Mouse (Mus musculus) forebrain, embryonic 11.5 days (tissue): ENCODE measurements around the gene Sbf2. TPM values are rescaled to one million over a fixed set of nuclear protein-coding genes. Genes with fewer than 3 reads are reported as not detected.
"Not testable (repeated sequence)": the region's sequence is repeated elsewhere in the genome, so short reads cannot be mapped to it uniquely, and the experiment has no call there.

Experiments used
- ATAC-seq: fragments of 200-750 bp; cut with Nextera tagmentation; replicated peaks from 2 replicates; pipeline ENCODE4 v1.8.0; 2017; ENCODE audit warnings: moderate TSS enrichment; ENCODE audit not compliant: low FRiP score
- DNase-seq: peaks from one replicate; pipeline ENCODE4 v3.0.0-alpha.2; 2017; ENCODE audit warnings: low spot score
- H3K27ac ChIP-seq: fragments of 300-500 bp; sonication (generic); 2 replicates; pipeline ENCODE4 v1.5.1; 2014; ENCODE audit warnings: low read depth, low read length
- H3K27me3 ChIP-seq: fragments of 300-500 bp; sonication (generic); 2 replicates; pipeline ENCODE4 v1.6.1; 2014; ENCODE audit warnings: mild to moderate bottlenecking, low read length, mixed read lengths; ENCODE audit not compliant: control insufficient read depth, insufficient read depth
- H3K36me3 ChIP-seq: fragments of 300-500 bp; sonication (generic); 2 replicates; pipeline ENCODE4 v1.6.1; 2014; ENCODE audit warnings: mild to moderate bottlenecking, low read length, moderate library complexity, mixed read lengths; ENCODE audit not compliant: control insufficient read depth, insufficient read depth
- H3K4me1 ChIP-seq: fragments of 300-500 bp; sonication (generic); replicated peaks from 2 replicates; pipeline ENCODE4 v1.6.1; 2014; ENCODE audit warnings: low read length, mixed read lengths; ENCODE audit not compliant: control insufficient read depth, insufficient read depth
- H3K4me2 ChIP-seq: fragments of 300-500 bp; sonication (generic); 2 replicates; pipeline ENCODE4 v1.6.1; 2014; ENCODE audit warnings: low read depth, mild to moderate bottlenecking, low read length, moderate library complexity, mixed read lengths; ENCODE audit not compliant: severe bottlenecking
- H3K4me3 ChIP-seq: fragments of 300-500 bp; sonication (generic); 2 replicates; pipeline ENCODE4 v1.5.1; 2014; ENCODE audit warnings: low read depth, low read length
- H3K9ac ChIP-seq: fragments of 300-500 bp; sonication (generic); 2 replicates; pipeline ENCODE4 v1.6.1; 2014; ENCODE audit warnings: low read length
- H3K9me3 ChIP-seq: fragments of 300-500 bp; sonication (generic); 2 replicates; pipeline ENCODE4 v1.6.1; 2016; ENCODE audit warnings: low read length, mixed read lengths; ENCODE audit not compliant: control insufficient read depth
- WGBS: fragments of 180-500 bp; shearing (Covaris S2); extraction: QIAGEN DNeasy Blood & Tissue Kit; methylation state at CpG from one replicate; pipeline ENCODE4 v1.1.7; 2014; 5-methylcytosine and 5-hydroxymethylcytosine counted together
- polyA plus RNA-seq: library from polyadenylated mRNA; unstranded; fragments of >200 nt; fragmentation: Nextera tagmentation; extraction: Ambion mirVana; gene quantifications from 2 replicates; pipeline ENCODE4 v1.2.1, GENCODE M21; 2014

Gene Sbf2
- polyA plus RNA-seq, 1 experiment from 2014 or later = 45.1 TPM

DNA sequence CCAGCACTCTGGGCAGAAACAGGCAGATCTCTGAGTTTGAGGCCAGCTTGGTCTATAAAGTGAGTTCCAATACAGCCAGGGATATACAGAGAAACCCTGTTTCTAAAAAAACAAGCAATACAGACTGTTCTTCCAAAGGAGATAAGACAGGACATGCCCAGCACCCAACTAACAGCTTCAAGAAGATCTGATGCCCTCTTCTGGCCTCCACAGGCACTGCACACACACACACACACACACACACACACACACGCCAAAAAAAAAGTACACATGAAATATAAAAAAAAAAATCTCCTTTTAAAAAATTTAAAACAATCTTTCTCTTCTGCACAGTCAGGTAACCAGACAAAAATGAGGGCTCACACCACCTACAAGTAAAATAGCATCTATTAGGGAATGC, 7.8 kb downstream of the Sbf2 start:
- Histone ChIP-seq H3K9ac (no peak overlapping the region), H3K27me3 (no peaks in the 10 kb centered on the region), H3K4me3 (no peak overlapping the region), H3K4me1 (no peaks in the 10 kb centered on the region), H3K36me3 (no peaks in the 10 kb centered on the region), H3K4me2 (no peak overlapping the region), H3K9me3 (no peaks in the 10 kb centered on the region), H3K27ac (no peak overlapping the region)
- ATAC-seq (no peak), DNase-seq (no peak)
- 93% methylated on average over 1 of the region's 1 CpGs for WGBS

DNA sequence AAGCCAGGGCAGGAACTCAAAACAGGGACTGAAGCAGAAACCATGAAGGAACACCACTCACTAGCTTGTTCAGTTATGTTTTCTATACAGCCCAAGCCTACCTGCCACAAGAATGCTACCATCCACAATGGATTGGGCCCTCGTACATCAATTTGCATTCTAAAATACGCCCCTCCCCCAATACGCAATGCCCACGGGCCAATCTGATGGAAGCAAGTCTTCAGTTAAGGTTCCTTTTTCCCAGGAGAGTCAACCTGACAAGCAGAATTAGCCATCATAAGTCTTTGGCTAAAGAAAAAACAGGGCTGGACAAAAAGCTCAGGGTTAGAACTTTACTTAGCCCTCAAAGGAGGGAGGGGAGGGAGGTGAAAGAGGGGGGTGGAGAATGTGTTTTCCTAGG, 9.2 kb downstream of the Sbf2 start:
- no peaks in the 10 kb centered on the region for H3K36me3 ChIP-seq
- no peak for DNase-seq
- H3K9ac ChIP-seq = no peak overlapping the region
- no peak overlapping the region for H3K27ac ChIP-seq
- no peaks in the 10 kb centered on the region for H3K4me1 ChIP-seq
- H3K4me3 ChIP-seq = no peak overlapping the region
- no peaks in the 10 kb centered on the region for H3K9me3 ChIP-seq
- no peak overlapping the region for H3K4me2 ChIP-seq
- H3K27me3 ChIP-seq = no peaks in the 10 kb centered on the region
- ATAC-seq = no peak
- 85% methylated on average over 4 of the region's 4 CpGs for WGBS

- 97% methylated on average over 1 of the region's 1 CpGs for WGBS
- H3K36me3 ChIP-seq = no peaks in the 10 kb centered on the region; the same call in 1 of the 2 replicates
- no peak for DNase-seq
- H3K4me3 ChIP-seq = no peak overlapping the region
- H3K27ac ChIP-seq = no peak overlapping the region
- no peaks in the 10 kb centered on the region for H3K9me3 ChIP-seq
- no peaks in the 10 kb centered on the region for H3K4me1 ChIP-seq
- no peaks in the 10 kb centered on the region for H3K27me3 ChIP-seq
- ATAC-seq = no peak
- H3K9ac ChIP-seq = no peak overlapping the region
- H3K4me2 ChIP-seq = no peak overlapping the region
These were observed 17.6 kb downstream of the Sbf2 start for GRCm38 (mm10) chr7:110597141-110597540.

DNA sequence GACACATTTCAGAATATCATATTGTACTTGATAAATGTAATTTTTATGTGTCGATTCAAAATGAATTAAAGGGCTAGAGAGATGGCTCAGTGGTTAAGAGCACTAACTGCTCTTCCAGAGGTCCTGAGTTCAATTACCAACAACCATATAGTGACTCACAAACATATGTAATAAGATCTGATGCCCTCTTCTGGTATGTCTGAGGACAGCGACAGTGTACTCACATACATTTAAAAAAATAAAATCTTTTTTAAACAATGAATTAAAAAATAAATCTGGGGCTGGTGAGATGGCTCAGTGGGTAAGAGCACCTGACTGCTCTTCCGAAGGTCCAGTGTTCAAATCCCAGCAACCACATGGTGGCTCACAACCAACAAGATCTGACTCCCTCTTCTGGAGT, 20.7 kb downstream of the Sbf2 start:
- not testable (repeated sequence) for DNase-seq, H3K4me3 ChIP-seq
- 90% methylated on average over 3 of the region's 3 CpGs for WGBS

DNA sequence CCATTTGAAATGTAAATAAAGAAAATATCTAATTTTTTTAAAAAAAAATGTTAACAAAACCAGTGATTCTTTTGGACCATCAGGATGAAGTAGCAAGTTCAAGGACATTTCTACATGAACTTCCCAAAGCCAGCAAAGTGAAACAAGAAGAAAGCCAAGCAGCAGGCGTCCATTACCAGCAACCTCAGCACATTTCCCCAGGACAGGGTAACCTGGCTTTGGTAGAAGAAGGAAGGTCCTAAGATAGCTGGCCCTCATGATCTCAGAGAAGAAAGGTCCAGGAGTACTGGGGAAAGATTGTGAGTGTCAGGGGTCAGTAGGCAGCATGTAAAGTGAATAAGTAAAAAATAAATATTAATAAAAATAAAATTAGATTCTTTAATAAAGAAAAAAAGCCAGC, 27.0 kb downstream of the Sbf2 start:
- no peak overlapping the region for H3K4me2 ChIP-seq
- H3K4me1 ChIP-seq = no peaks in the 10 kb centered on the region
- ATAC-seq (no peak), DNase-seq (no peak)
- no peaks in the 10 kb centered on the region for H3K9me3 ChIP-seq
- H3K27ac ChIP-seq = no peak overlapping the region
- H3K36me3 ChIP-seq = no peaks in the 10 kb centered on the region
- no peak overlapping the region for H3K4me3 ChIP-seq
- 85% methylated on average over 1 of the region's 1 CpGs for WGBS
- H3K9ac ChIP-seq = no peak overlapping the region
- H3K27me3 ChIP-seq = no peaks in the 10 kb centered on the region

More for the DNA sequence above, 20.7 kb downstream of the Sbf2 start:
- H3K9ac ChIP-seq, H3K4me1 ChIP-seq, H3K9me3 ChIP-seq, H3K27me3 ChIP-seq, H3K4me2 ChIP-seq, ATAC-seq, H3K36me3 ChIP-seq, H3K27ac ChIP-seq: not testable (repeated sequence)

DNA sequence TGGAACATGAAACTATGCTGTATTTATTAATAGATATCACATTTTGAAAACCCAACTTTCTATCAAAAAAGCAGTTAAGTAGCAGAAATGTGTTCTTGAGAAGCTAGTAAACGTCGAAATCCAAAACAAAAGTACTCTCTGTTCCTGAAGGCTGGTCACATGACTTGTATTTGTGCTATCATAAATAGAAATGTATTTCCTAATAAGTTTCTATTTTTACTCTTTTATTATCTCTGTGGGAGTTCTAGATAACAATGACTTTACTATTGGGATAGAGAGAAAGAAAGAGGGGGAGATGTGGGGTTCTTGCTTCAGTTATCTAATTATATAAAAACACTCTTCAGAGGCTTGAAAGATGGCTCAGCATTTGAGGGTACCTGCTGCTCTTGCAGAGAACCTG, 29.5 kb downstream of the Sbf2 start:
- ATAC-seq (no peak), DNase-seq (no peak)
- no peak overlapping the region for H3K4me2 ChIP-seq
- no peaks in the 10 kb centered on the region for H3K36me3 ChIP-seq
- H3K27ac ChIP-seq = no peak overlapping the region
- H3K9me3 ChIP-seq = no peaks in the 10 kb centered on the region
- no peaks in the 10 kb centered on the region for H3K4me1 ChIP-seq
- no peak overlapping the region for H3K4me3 ChIP-seq
- 89% methylated on average over 2 of the region's 2 CpGs for WGBS
- no peaks in the 10 kb centered on the region for H3K27me3 ChIP-seq
- H3K9ac ChIP-seq = no peak overlapping the region

DNA sequence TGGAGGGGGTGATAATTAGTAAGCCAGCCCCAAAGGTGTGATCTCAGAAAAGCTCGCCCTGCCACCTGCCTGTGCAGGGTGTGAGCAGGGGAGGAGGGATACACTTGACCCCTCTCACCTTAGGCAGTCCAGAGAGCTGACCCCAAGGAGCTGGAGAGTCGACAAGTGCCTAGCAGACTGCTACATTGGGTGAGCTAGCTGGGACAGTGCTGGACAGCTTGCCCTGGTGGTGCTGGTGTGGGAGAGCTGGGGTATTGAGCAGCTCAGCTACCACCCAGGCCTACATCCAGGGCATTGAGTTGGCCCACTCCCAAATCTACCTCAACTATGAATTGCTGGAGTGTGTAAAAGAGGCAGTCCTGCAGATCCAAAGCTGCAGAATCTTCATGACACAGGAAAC, 30.6 kb downstream of the Sbf2 start:
- Histone ChIP-seq H3K9me3 (no peaks in the 10 kb centered on the region), H3K27ac (no peak overlapping the region), H3K36me3 (no peaks in the 10 kb centered on the region), H3K4me1 (no peaks in the 10 kb centered on the region), H3K9ac (no peak overlapping the region), H3K4me3 (no peak overlapping the region), H3K4me2 (no peak overlapping the region), H3K27me3 (no peaks in the 10 kb centered on the region)
- 70% methylated on average over 2 of the region's 2 CpGs for WGBS
- ATAC-seq = no peak
- no peak for DNase-seq

- H3K27ac ChIP-seq = no peak overlapping the region
- no peak for ATAC-seq
These were observed 31.0 kb downstream of the Sbf2 start for GRCm38 (mm10) chr7:110583705-110584104.

DNA sequence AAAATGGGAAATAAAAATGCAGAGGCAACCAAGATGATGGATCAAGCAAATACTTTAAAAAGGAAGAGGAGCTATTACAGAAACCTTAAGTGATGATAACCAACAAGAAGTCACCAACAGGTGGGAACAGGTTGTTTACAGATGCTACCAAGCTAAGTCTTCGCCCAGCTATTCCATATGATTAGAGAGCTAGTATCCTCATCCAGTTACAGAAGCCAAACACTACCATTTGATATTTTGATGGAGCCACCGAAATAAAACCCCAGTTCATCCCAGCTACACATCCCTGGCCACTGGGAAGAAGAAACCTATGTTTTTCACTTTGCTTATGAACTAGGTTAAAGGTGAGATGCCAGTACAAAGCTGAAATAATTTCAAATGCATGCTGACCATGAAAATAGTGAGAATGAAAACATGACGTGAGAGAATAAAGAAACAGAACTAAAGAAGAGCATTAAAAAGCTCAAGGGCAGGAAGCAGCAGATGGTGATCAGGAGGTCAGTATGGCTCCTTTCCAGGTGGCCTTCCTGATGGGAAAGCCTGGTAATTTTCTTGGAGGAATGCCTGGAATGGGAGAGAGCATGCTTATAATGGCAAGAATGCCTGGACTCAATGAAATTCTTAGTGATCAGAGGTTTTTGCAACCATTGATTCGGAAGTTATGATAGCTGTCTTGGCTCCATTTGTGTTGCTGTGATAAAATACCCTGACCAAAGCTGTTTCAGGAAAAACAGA, 48.7 kb downstream of the Sbf2 start:
- WGBS = 90% methylated on average over 4 of the region's 4 CpGs
- H3K4me2 ChIP-seq = no peak overlapping the region
- DNase-seq (no peak), ATAC-seq (no peak)
- no peaks in the 10 kb centered on the region for H3K9me3 ChIP-seq
- H3K4me3 ChIP-seq = no peak overlapping the region
- H3K36me3 ChIP-seq = no peaks in the 10 kb centered on the region
- no peaks in the 10 kb centered on the region for H3K27me3 ChIP-seq
- H3K4me1 ChIP-seq = no peaks in the 10 kb centered on the region
- H3K27ac ChIP-seq = no peak overlapping the region
- H3K9ac ChIP-seq = no peak overlapping the region

More at GRCm38 (mm10) chr7:110583705-110584104, 31.0 kb downstream of the Sbf2 start:
- Histone ChIP-seq H3K9ac (no peak overlapping the region), H3K9me3 (no peaks in the 10 kb centered on the region), H3K4me2 (no peak overlapping the region), H3K4me3 (no peak overlapping the region), H3K36me3 (no peaks in the 10 kb centered on the region), H3K4me1 (no peaks in the 10 kb centered on the region), H3K27me3 (no peaks in the 10 kb centered on the region)
- no peak for DNase-seq
- WGBS = 96% methylated on average over 3 of the region's 3 CpGs
